Mouse (Mus musculus) liver, embryonic 14.5 days (tissue): ENCODE results near the gene Slc27a5.

Source experiments
- CTCF ChIP-seq: IDR thresholded peaks from 2 replicates; pipeline ENCODE4 v1.5.1; 2016; ENCODE audit warnings: antibody characterized with exemption, low read depth, control low read depth
- EP300 ChIP-seq: IDR thresholded peaks from 2 replicates; pipeline ENCODE4 v1.6.1; 2016; ENCODE audit warnings: antibody characterized with exemption, low read depth

GRCm38 (mm10) chr7:13036806-13037205 lies 38.8 kb upstream of the Slc27a5 start:
- TF ChIP-seq CTCF = no peak
- TF ChIP-seq EP300 = no peak
